Mouse (Mus musculus) cortical plate, adult 2 months (tissue): ENCODE data around the gene Emc8.

Source experiments
- CTCF ChIP-seq: fragments of 200-500 bp; IDR thresholded peaks from 2 replicates; pipeline ENCODE4 v1.5.1; 2011; ENCODE audit warnings: mild to moderate bottlenecking, control low read depth, low read length; ENCODE audit not compliant: insufficient read depth; ENCODE audit errors: extremely low read depth
- POLR2A ChIP-seq: fragments of 200-500 bp; IDR thresholded peaks from 2 replicates; pipeline ENCODE4 v1.6.1; 2011; ENCODE audit warnings: mild to moderate bottlenecking, low read length, control low read depth; ENCODE audit not compliant: insufficient read depth; ENCODE audit errors: extremely low read depth

DNA sequence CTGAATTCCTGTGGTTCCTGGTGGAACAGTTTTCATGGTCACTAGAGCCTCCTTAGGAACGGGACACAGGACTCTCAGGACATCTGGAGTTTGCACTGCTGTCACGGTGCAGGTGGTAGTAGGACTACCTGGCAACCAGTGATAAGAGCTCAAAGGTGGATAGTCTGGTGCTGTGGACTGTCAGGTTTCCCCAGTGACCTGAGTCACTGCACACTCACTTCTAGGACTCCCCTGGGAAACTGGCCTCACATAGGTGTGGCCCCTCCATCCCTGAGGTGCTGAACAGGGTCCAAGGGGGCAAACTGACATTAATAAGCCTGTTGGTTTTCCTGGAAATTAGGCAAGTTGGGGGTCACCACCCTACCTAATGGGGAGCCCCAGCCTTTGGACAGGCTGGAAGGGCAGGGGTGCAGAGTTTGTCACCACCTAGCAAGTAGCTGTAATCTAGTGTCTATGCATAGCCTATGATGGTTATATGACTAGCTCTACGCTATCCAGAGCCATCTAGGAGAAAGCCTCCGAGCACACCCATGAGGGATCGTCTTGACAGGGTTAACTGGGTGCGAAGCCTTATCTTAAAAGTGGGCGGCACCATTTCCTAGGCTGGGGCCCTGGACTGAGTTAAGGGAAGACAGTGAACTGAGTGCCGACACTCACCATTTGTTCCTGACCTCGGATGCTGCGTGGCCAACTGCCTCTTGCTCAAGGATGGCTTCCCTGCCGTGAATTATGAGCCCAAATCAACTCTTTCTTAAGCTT is 11.4 kb upstream of the Emc8 start:
- TF ChIP-seq CTCF = no peak
- TF ChIP-seq POLR2A = no peak
